Mouse (Mus musculus) heart, embryonic 10.5 days (tissue): ENCODE measurements at regions not wholly inside any gene's neighbourhood (a gene's known extent, or its start where the extent isn't known, plus 50 kb on each side); places are given as distances from the start of the nearest gene placed in this dataset.
"Not testable (repeated sequence)": the region's sequence is repeated elsewhere in the genome, so short reads cannot be mapped to it uniquely, and the experiment has no call there.

ENCODE experiments used
- DNase-seq: peaks from one replicate; pipeline ENCODE4 v3.0.0-alpha.2; 2017; ENCODE audit warnings: low spot score
- H3K27ac ChIP-seq: fragments of 300-500 bp; sonication (generic); 2 replicates; pipeline ENCODE4 v1.5.1; 2016; ENCODE audit warnings: mild to moderate bottlenecking
- H3K27me3 ChIP-seq: fragments of 300-500 bp; sonication (generic); 2 replicates; pipeline ENCODE4 v1.6.1; 2016; ENCODE audit warnings: mild to moderate bottlenecking; ENCODE audit not compliant: poor library complexity, insufficient read depth, severe bottlenecking
- H3K36me3 ChIP-seq: fragments of 300-500 bp; sonication (generic); 2 replicates; pipeline ENCODE4 v1.6.1; 2016; ENCODE audit warnings: mild to moderate bottlenecking, moderate library complexity
- H3K4me1 ChIP-seq: fragments of 300-500 bp; sonication (generic); 2 replicates; pipeline ENCODE4 v1.6.1; 2016; ENCODE audit warnings: mild to moderate bottlenecking
- H3K4me3 ChIP-seq: fragments of 300-500 bp; sonication (generic); 2 replicates; pipeline ENCODE4 v1.5.1; 2016; ENCODE audit warnings: mild to moderate bottlenecking, moderate library complexity
- H3K9me3 ChIP-seq: fragments of 300-500 bp; sonication (generic); 2 replicates; pipeline ENCODE4 v1.6.1; 2016; ENCODE audit warnings: mild to moderate bottlenecking, moderate library complexity
- WGBS: fragments of 180-500 bp; shearing (Covaris S2); methylation state at CpG from one replicate; pipeline ENCODE4 v1.1.7; 2016; 5-methylcytosine and 5-hydroxymethylcytosine counted together

- DNase-seq = no peak
- WGBS = 52% methylated on average over 1 of the region's 1 CpGs
- Histone ChIP-seq H3K4me1 (0 out of 2 replicates have a peak, but pooled peaks cover 6% of the 10 kb centered on the region), H3K27ac (no peak overlapping the region), H3K9me3 (no peaks in the 10 kb centered on the region), H3K27me3 (no peaks in the 10 kb centered on the region), H3K36me3 (no peaks in the 10 kb centered on the region), H3K4me3 (no peak overlapping the region)
Measured at GRCm38 (mm10) chr2:147989616-147990015, 57.2 kb downstream of the Foxa2 start.

- no peak for DNase-seq
- Histone ChIP-seq H3K27ac (no peak overlapping the region), H3K4me3 (no peak overlapping the region), H3K27me3 (0 out of 2 replicates have a peak, but pooled peaks cover 3% of the 10 kb centered on the region), H3K36me3 (no peaks in the 10 kb centered on the region), H3K4me1 (0 out of 2 replicates have a peak, but pooled peaks cover 8% of the 10 kb centered on the region), H3K9me3 (no peaks in the 10 kb centered on the region)
Measured at GRCm38 (mm10) chr2:147988586-147988985, 58.2 kb downstream of the Foxa2 start.

GRCm38 (mm10) chr2:147985261-147985575 lies 61.6 kb downstream of the Foxa2 start:
- WGBS = 54% methylated on average over 2 of the region's 2 CpGs
- no peak for DNase-seq
- Histone ChIP-seq H3K27ac (no peak overlapping the region), H3K4me1 (0 out of 2 replicates have a peak, but pooled peaks cover 8% of the 10 kb centered on the region), H3K36me3 (no peaks in the 10 kb centered on the region), H3K27me3 (0 out of 2 replicates have a peak, but pooled peaks cover 7% of the 10 kb centered on the region), H3K4me3 (no peak overlapping the region), H3K9me3 (no peaks in the 10 kb centered on the region)

GRCm38 (mm10) chr2:147984547-147985260 lies 62.1 kb downstream of the Foxa2 start:
- Histone ChIP-seq H3K27me3 (0 out of 2 replicates have a peak, but pooled peaks cover 7% of the 10 kb centered on the region), H3K9me3 (no peaks in the 10 kb centered on the region), H3K4me1 (0 out of 2 replicates have a peak, but pooled peaks cover 8% of the 10 kb centered on the region), H3K27ac (no peak overlapping the region), H3K4me3 (no peak overlapping the region), H3K36me3 (no peaks in the 10 kb centered on the region)
- DNase-seq = no peak
- 52% methylated on average over 12 of the region's 12 CpGs for whole genome bisulfite sequencing

- Histone ChIP-seq H3K36me3 (no peaks in the 10 kb centered on the region), H3K4me3 (no peak overlapping the region), H3K27ac (no peak overlapping the region), H3K9me3 (no peaks in the 10 kb centered on the region), H3K4me1 (0 out of 2 replicates have a peak, but pooled peaks cover 8% of the 10 kb centered on the region), H3K27me3 (0 out of 2 replicates have a peak, but pooled peaks cover 7% of the 10 kb centered on the region)
- DNase-seq = no peak
- WGBS = 80% methylated on average over 6 of the region's 6 CpGs
Measured at GRCm38 (mm10) chr2:147980929-147981479, 65.8 kb downstream of the Foxa2 start.

- no peak for DNase-seq
- no peaks in the 10 kb centered on the region for H3K9me3 ChIP-seq
- no peaks in the 10 kb centered on the region for H3K36me3 ChIP-seq
- H3K27ac ChIP-seq = no peak overlapping the region
- 0 out of 2 replicates have a peak, but pooled peaks cover 7% of the 10 kb centered on the region for H3K27me3 ChIP-seq
- 0 out of 2 replicates have a peak, but pooled peaks cover 8% of the 10 kb centered on the region for H3K4me1 ChIP-seq
- no peak overlapping the region for H3K4me3 ChIP-seq
- WGBS = 85% methylated on average over 1 of the region's 1 CpGs
Measured at GRCm38 (mm10) chr2:147980408-147980807, 66.4 kb downstream of the Foxa2 start.

- H3K4me1 ChIP-seq = 0 out of 2 replicates have a peak, but pooled peaks cover 4% of the 10 kb centered on the region
- no peaks in the 10 kb centered on the region for H3K9me3 ChIP-seq
- no peak overlapping the region for H3K4me3 ChIP-seq
- H3K36me3 ChIP-seq = no peaks in the 10 kb centered on the region
- no peak for DNase-seq
- 0 out of 2 replicates have a peak, but pooled peaks cover 7% of the 10 kb centered on the region for H3K27me3 ChIP-seq
- WGBS = 77% methylated on average over 4 of the region's 4 CpGs
- H3K27ac ChIP-seq = no peak overlapping the region
Measured at GRCm38 (mm10) chr2:147979660-147980364, 67.0 kb downstream of the Foxa2 start.

GRCm38 (mm10) chr2:147979001-147979400 lies 67.8 kb downstream of the Foxa2 start:
- 76% methylated on average over 1 of the region's 1 CpGs for WGBS

GRCm38 (mm10) chr2:147974776-147975175 lies 72.0 kb downstream of the Foxa2 start:
- H3K27me3 ChIP-seq = no peaks in the 10 kb centered on the region
- H3K36me3 ChIP-seq = no peaks in the 10 kb centered on the region
- no peak for DNase-seq
- H3K4me3 ChIP-seq = no peak overlapping the region
- H3K9me3 ChIP-seq = no peaks in the 10 kb centered on the region
- H3K27ac ChIP-seq = no peak overlapping the region
- WGBS = 17% methylated on average over 2 of the region's 2 CpGs
- H3K4me1 ChIP-seq = no peaks in the 10 kb centered on the region

More at GRCm38 (mm10) chr2:147979001-147979400, 67.8 kb downstream of the Foxa2 start:
- no peak for DNase-seq
- H3K4me1 ChIP-seq = no peaks in the 10 kb centered on the region
- H3K27ac ChIP-seq = no peak overlapping the region
- H3K9me3 ChIP-seq = no peaks in the 10 kb centered on the region
- 0 out of 2 replicates have a peak, but pooled peaks cover 7% of the 10 kb centered on the region for H3K27me3 ChIP-seq
- H3K4me3 ChIP-seq = no peak overlapping the region
- H3K36me3 ChIP-seq = no peaks in the 10 kb centered on the region

- Histone ChIP-seq H3K36me3 (no peaks in the 10 kb centered on the region), H3K4me3 (no peak overlapping the region), H3K4me1 (no peaks in the 10 kb centered on the region), H3K27me3 (peaks cover 10% of the 10 kb centered on the region; the same call in 1 of the 2 replicates), H3K9me3 (no peaks in the 10 kb centered on the region), H3K27ac (no peak overlapping the region)
- DNase-seq = no peak
- 48% methylated on average over 10 of the region's 10 CpGs for WGBS
Measured at GRCm38 (mm10) chr2:147968671-147969070, 78.1 kb downstream of the Foxa2 start.

GRCm38 (mm10) chr2:147967829-147968529 lies 78.8 kb downstream of the Foxa2 start:
- Histone ChIP-seq H3K27me3 (peaks cover 10% of the 10 kb centered on the region; the same call in 1 of the 2 replicates), H3K4me1 (no peaks in the 10 kb centered on the region), H3K9me3 (no peaks in the 10 kb centered on the region), H3K36me3 (no peaks in the 10 kb centered on the region), H3K4me3 (no peak overlapping the region), H3K27ac (no peak overlapping the region)
- DNase-seq = no peak
- WGBS = 60% methylated on average over 9 of the region's 9 CpGs

- not testable (repeated sequence) for H3K4me1 ChIP-seq, H3K36me3 ChIP-seq, H3K27me3 ChIP-seq, H3K27ac ChIP-seq, DNase-seq, H3K4me3 ChIP-seq, H3K9me3 ChIP-seq
- WGBS = 83% methylated on average over 1 of the region's 1 CpGs
Measured at GRCm38 (mm10) chr2:147963284-147963683, 83.5 kb downstream of the Foxa2 start.
